Mouse (Mus musculus): ENCODE data around the gene Adamtsl1.

The Adamtsl1 gene

GRCm38 (mm10) chr4:85976188-85976587 is 462.2 kb downstream of the Adamtsl1 start:
- DNase-seq (ENCODE audit: low read depth, low spot score), result no peak
- no peaks in the 10 kb centered on the region for H3K36me3 ChIP-seq (ENCODE audit: control insufficient read depth, insufficient read depth, low read length, poor library complexity, severe bottlenecking)
- no peaks in the 10 kb centered on the region for H3K27me3 ChIP-seq (ENCODE audit: control insufficient read depth, insufficient read depth, low read length, poor library complexity, severe bottlenecking)

- Histone ChIP-seq H3K36me3 (ENCODE audit: control insufficient read depth, insufficient read depth, low read length, poor library complexity, severe bottlenecking) (no peaks in the 10 kb centered on the region), H3K27me3 (ENCODE audit: control insufficient read depth, insufficient read depth, low read length, poor library complexity, severe bottlenecking) (no peaks in the 10 kb centered on the region)
- DNase-seq (ENCODE audit: low read depth, low spot score), result no peak
Observed at GRCm38 (mm10) chr4:85979206-85979605, 465.2 kb downstream of the Adamtsl1 start.

- no peak for DNase-seq (ENCODE audit: low read depth, low spot score)
- no peaks in the 10 kb centered on the region for H3K27me3 ChIP-seq (ENCODE audit: control insufficient read depth, insufficient read depth, low read length, poor library complexity, severe bottlenecking)
Observed at GRCm38 (mm10) chr4:86006596-86006995, 492.6 kb downstream of the Adamtsl1 start.

GRCm38 (mm10) chr4:86013640-86014039 is 499.7 kb downstream of the Adamtsl1 start:
- H3K27me3 ChIP-seq (ENCODE audit: control insufficient read depth, insufficient read depth, low read length, poor library complexity, severe bottlenecking), result no peaks in the 10 kb centered on the region

More at GRCm38 (mm10) chr4:86006596-86006995, 492.6 kb downstream of the Adamtsl1 start:
- H3K36me3 ChIP-seq (ENCODE audit: control insufficient read depth, insufficient read depth, low read length, poor library complexity, severe bottlenecking), result no peaks in the 10 kb centered on the region

GRCm38 (mm10) chr4:86018928-86019327 is 505.0 kb downstream of the Adamtsl1 start:
- no peaks in the 10 kb centered on the region for H3K36me3 ChIP-seq (ENCODE audit: control insufficient read depth, insufficient read depth, low read length, poor library complexity, severe bottlenecking)
- no peak for DNase-seq (ENCODE audit: low read depth, low spot score)
- no peaks in the 10 kb centered on the region for H3K27me3 ChIP-seq (ENCODE audit: control insufficient read depth, insufficient read depth, low read length, poor library complexity, severe bottlenecking)

More at GRCm38 (mm10) chr4:86013640-86014039, 499.7 kb downstream of the Adamtsl1 start:
- no peaks in the 10 kb centered on the region for H3K36me3 ChIP-seq (ENCODE audit: control insufficient read depth, insufficient read depth, low read length, poor library complexity, severe bottlenecking)
- DNase-seq (ENCODE audit: low read depth, low spot score), result no peak

GRCm38 (mm10) chr4:86019586-86019985 is 505.6 kb downstream of the Adamtsl1 start:
- no peaks in the 10 kb centered on the region for H3K36me3 ChIP-seq (ENCODE audit: control insufficient read depth, insufficient read depth, low read length, poor library complexity, severe bottlenecking)
- DNase-seq (ENCODE audit: low read depth, low spot score), result no peak
- H3K27me3 ChIP-seq (ENCODE audit: control insufficient read depth, insufficient read depth, low read length, poor library complexity, severe bottlenecking), result no peaks in the 10 kb centered on the region

GRCm38 (mm10) chr4:86020372-86021090 is 506.6 kb downstream of the Adamtsl1 start:
- DNase-seq (ENCODE audit: low read depth, low spot score), result no peak

GRCm38 (mm10) chr4:86024573-86025160 is 510.7 kb downstream of the Adamtsl1 start:
- Histone ChIP-seq H3K36me3 (ENCODE audit: control insufficient read depth, insufficient read depth, low read length, poor library complexity, severe bottlenecking) (no peaks in the 10 kb centered on the region), H3K27me3 (ENCODE audit: control insufficient read depth, insufficient read depth, low read length, poor library complexity, severe bottlenecking) (no peaks in the 10 kb centered on the region)
- DNase-seq (ENCODE audit: low read depth, low spot score), result no peak

More at GRCm38 (mm10) chr4:86020372-86021090, 506.6 kb downstream of the Adamtsl1 start:
- H3K27me3 ChIP-seq (ENCODE audit: control insufficient read depth, insufficient read depth, low read length, poor library complexity, severe bottlenecking), result no peaks in the 10 kb centered on the region
- no peaks in the 10 kb centered on the region for H3K36me3 ChIP-seq (ENCODE audit: control insufficient read depth, insufficient read depth, low read length, poor library complexity, severe bottlenecking)

- DNase-seq (ENCODE audit: low read depth, low spot score), result no peak
- H3K36me3 ChIP-seq (ENCODE audit: control insufficient read depth, insufficient read depth, low read length, poor library complexity, severe bottlenecking), result no peaks in the 10 kb centered on the region
- no peaks in the 10 kb centered on the region for H3K27me3 ChIP-seq (ENCODE audit: control insufficient read depth, insufficient read depth, low read length, poor library complexity, severe bottlenecking)
Observed at GRCm38 (mm10) chr4:86029486-86029885, 515.5 kb downstream of the Adamtsl1 start.

- H3K27me3 ChIP-seq (ENCODE audit: control insufficient read depth, insufficient read depth, low read length, poor library complexity, severe bottlenecking), result no peaks in the 10 kb centered on the region
- no peaks in the 10 kb centered on the region for H3K36me3 ChIP-seq (ENCODE audit: control insufficient read depth, insufficient read depth, low read length, poor library complexity, severe bottlenecking)
- DNase-seq (ENCODE audit: low read depth, low spot score), result no peak
Observed at GRCm38 (mm10) chr4:86030208-86030607, 516.2 kb downstream of the Adamtsl1 start.

- H3K27me3 ChIP-seq (ENCODE audit: control insufficient read depth, insufficient read depth, low read length, poor library complexity, severe bottlenecking), result no peaks in the 10 kb centered on the region
- no peak for DNase-seq (ENCODE audit: low read depth, low spot score)
- H3K36me3 ChIP-seq (ENCODE audit: control insufficient read depth, insufficient read depth, low read length, poor library complexity, severe bottlenecking), result no peaks in the 10 kb centered on the region
Observed at GRCm38 (mm10) chr4:86031041-86031440, 517.1 kb downstream of the Adamtsl1 start.

- DNase-seq (ENCODE audit: low read depth, low spot score), result no peak
- Histone ChIP-seq H3K27me3 (ENCODE audit: control insufficient read depth, insufficient read depth, low read length, poor library complexity, severe bottlenecking) (no peaks in the 10 kb centered on the region), H3K36me3 (ENCODE audit: control insufficient read depth, insufficient read depth, low read length, poor library complexity, severe bottlenecking) (no peaks in the 10 kb centered on the region)
Observed at GRCm38 (mm10) chr4:86040921-86041320, 526.9 kb downstream of the Adamtsl1 start.

- DNase-seq (ENCODE audit: low read depth, low spot score), result no peak
- H3K36me3 ChIP-seq (ENCODE audit: control insufficient read depth, insufficient read depth, low read length, poor library complexity, severe bottlenecking), result no peaks in the 10 kb centered on the region
Observed at GRCm38 (mm10) chr4:86045448-86045847, 531.5 kb downstream of the Adamtsl1 start.

GRCm38 (mm10) chr4:86045876-86046275 is 531.9 kb downstream of the Adamtsl1 start:
- H3K36me3 ChIP-seq (ENCODE audit: control insufficient read depth, insufficient read depth, low read length, poor library complexity, severe bottlenecking), result no peaks in the 10 kb centered on the region
- no peaks in the 10 kb centered on the region for H3K27me3 ChIP-seq (ENCODE audit: control insufficient read depth, insufficient read depth, low read length, poor library complexity, severe bottlenecking)
- no peak for DNase-seq (ENCODE audit: low read depth, low spot score)

More at GRCm38 (mm10) chr4:86045448-86045847, 531.5 kb downstream of the Adamtsl1 start:
- no peaks in the 10 kb centered on the region for H3K27me3 ChIP-seq (ENCODE audit: control insufficient read depth, insufficient read depth, low read length, poor library complexity, severe bottlenecking)

- no peaks in the 10 kb centered on the region for H3K27me3 ChIP-seq (ENCODE audit: control insufficient read depth, insufficient read depth, low read length, poor library complexity, severe bottlenecking)
- no peaks in the 10 kb centered on the region for H3K36me3 ChIP-seq (ENCODE audit: control insufficient read depth, insufficient read depth, low read length, poor library complexity, severe bottlenecking)
- DNase-seq (ENCODE audit: low read depth, low spot score), result no peak
Observed at GRCm38 (mm10) chr4:86046881-86047280, 532.9 kb downstream of the Adamtsl1 start.

Measured in splenic B cell, adult 2 months (primary cell).